Mouse (Mus musculus): ENCODE measurements around the gene Apba3.

Apba3 gene

GRCm38 (mm10) chr10:81249442-81249841, 17.3 kb upstream of the Apba3 start:
- in situ Hi-C loops (cut with MboI; ENCODE audit: unreplicated experiment in 2 of 2) = loop anchor here (5.0 kb wide), 1 partner anchor 38 kb away; no protein-coding TSS in a partner anchor

GRCm38 (mm10) chr10:81252424-81253419, 14.0 kb upstream of the Apba3 start, which contains the start of gene Matk:
Gene Matk, plus strand, starts transcription at chr10:81252935.
- in situ Hi-C loops (cut with MboI; ENCODE audit: unreplicated experiment in 2 of 2) = no loop called here

- in situ Hi-C loops (cut with MboI; ENCODE audit: unreplicated experiment in 2 of 2) = no loop called here
These were observed 11.9 kb upstream of the Apba3 start for GRCm38 (mm10) chr10:81254886-81255285.

GRCm38 (mm10) chr10:81257158-81258039, 9.4 kb upstream of the Apba3 start:
- in situ Hi-C loops (cut with MboI; ENCODE audit: unreplicated experiment in 2 of 2) = no loop called here

- in situ Hi-C loops (cut with MboI; ENCODE audit: unreplicated experiment in 2 of 2) = no loop called here
These were observed 7.4 kb upstream of the Apba3 start for GRCm38 (mm10) chr10:81259225-81259884.

- in situ Hi-C loops (cut with MboI; ENCODE audit: unreplicated experiment in 2 of 2) = no loop called here
These were observed 5.7 kb upstream of the Apba3 start for GRCm38 (mm10) chr10:81261025-81261424.

- in situ Hi-C loops (cut with MboI; ENCODE audit: unreplicated experiment in 2 of 2) = no loop called here
These were observed 1.2 kb upstream of the Apba3 start for GRCm38 (mm10) chr10:81265540-81265939.

GRCm38 (mm10) chr10:81268056-81268455, 1.3 kb downstream of the Apba3 start:
- in situ Hi-C loops (cut with MboI; ENCODE audit: unreplicated experiment in 2 of 2) = no loop called here

- in situ Hi-C loops (cut with MboI; ENCODE audit: unreplicated experiment in 2 of 2) = no loop called here
These were observed 2.1 kb downstream of the Apba3 start for GRCm38 (mm10) chr10:81268643-81269412.

- in situ Hi-C loops (cut with MboI; ENCODE audit: unreplicated experiment in 2 of 2) = no loop called here
These were observed 5.6 kb downstream of the Apba3 start for GRCm38 (mm10) chr10:81272356-81272755.

GRCm38 (mm10) chr10:81273842-81274241, 7.1 kb downstream of the Apba3 start:
- in situ Hi-C loops (cut with MboI; ENCODE audit: unreplicated experiment in 2 of 2) = no loop called here

- in situ Hi-C loops (cut with MboI; ENCODE audit: unreplicated experiment in 2 of 2) = no loop called here
These were observed 10.9 kb downstream of the Apba3 start for GRCm38 (mm10) chr10:81277676-81278075.

- in situ Hi-C loops (cut with MboI; ENCODE audit: unreplicated experiment in 2 of 2) = no loop called here
These were observed 12.7 kb downstream of the Apba3 start for GRCm38 (mm10) chr10:81279496-81279895.

- in situ Hi-C loops (cut with MboI; ENCODE audit: unreplicated experiment in 2 of 2) = no loop called here
These were observed 17.4 kb downstream of the Apba3 start for GRCm38 (mm10) chr10:81284189-81284588.

GRCm38 (mm10) chr10:81284719-81285118, 18.0 kb downstream of the Apba3 start:
- in situ Hi-C loops (cut with MboI; ENCODE audit: unreplicated experiment in 2 of 2) = loop anchor here (5.0 kb wide), 3 partner anchors 37 to 87 kb away; partner anchors contain the start of gene Gipc3 (in 1 of the 2)

- in situ Hi-C loops (cut with MboI; ENCODE audit: unreplicated experiment in 2 of 2) = loop anchor here (5.0 kb wide), 3 partner anchors 39 to 89 kb away; partner anchors contain the start of gene Gipc3 (in 1 of the 2)
These were observed 19.1 kb downstream of the Apba3 start for GRCm38 (mm10) chr10:81285694-81286450.

- in situ Hi-C loops (cut with MboI; ENCODE audit: unreplicated experiment in 2 of 2) = loop anchor here (5.0 kb wide), 3 partner anchors 39 to 89 kb away; partner anchors contain the start of gene Gipc3 (in 1 of the 2)
These were observed 19.8 kb downstream of the Apba3 start for GRCm38 (mm10) chr10:81286586-81286985.

- in situ Hi-C loops (cut with MboI; ENCODE audit: unreplicated experiment in 2 of 2) = loop anchor here (5.0 kb wide), 3 partner anchors 40 to 90 kb away; partner anchors contain the start of gene Gipc3 (in 1 of the 2)
These were observed 20.9 kb downstream of the Apba3 start for GRCm38 (mm10) chr10:81287513-81288157.

Measured in v-Abl transformed pro-B cells (cell line).